Mouse (Mus musculus) kidney, postnatal 0 days (tissue): ENCODE data around the gene Nit2. TPM values are rescaled to one million over a fixed set of nuclear protein-coding genes. Genes with fewer than 3 reads are reported as not detected.

Experiments
- ATAC-seq: fragments of 200-750 bp; cut with Nextera tagmentation; replicated peaks from 2 replicates; pipeline ENCODE4 v1.8.0; 2017; ENCODE audit warnings: low read depth, moderate number of reproducible peaks, moderate TSS enrichment, moderate library complexity; ENCODE audit not compliant: low FRiP score
- DNase-seq: peaks from one replicate; pipeline ENCODE4 v3.0.0-alpha.2; 2016; ENCODE audit warnings: low spot score
- H3K27ac ChIP-seq: fragments of 300-500 bp; sonication (generic); 2 replicates; pipeline ENCODE4 v1.5.1; 2014; ENCODE audit warnings: mild to moderate bottlenecking
- H3K27me3 ChIP-seq: fragments of 300-500 bp; sonication (generic); 2 replicates; pipeline ENCODE4 v1.6.1; 2014; ENCODE audit warnings: low read length, mixed read lengths; ENCODE audit not compliant: insufficient read depth
- H3K36me3 ChIP-seq: fragments of 300-500 bp; sonication (generic); 2 replicates; pipeline ENCODE4 v1.6.1; 2014; ENCODE audit warnings: low read length, mixed read lengths; ENCODE audit not compliant: insufficient read depth
- H3K4me1 ChIP-seq: fragments of 300-500 bp; sonication (generic); replicated peaks from 2 replicates; pipeline ENCODE4 v1.6.1; 2014; ENCODE audit warnings: antibody characterized with exemption, low read length, mixed read lengths; ENCODE audit not compliant: insufficient read depth
- H3K4me2 ChIP-seq: fragments of 300-500 bp; sonication (generic); 2 replicates; pipeline ENCODE4 v1.6.1; 2014; ENCODE audit warnings: mild to moderate bottlenecking, low read length, moderate library complexity, mixed read lengths
- H3K4me3 ChIP-seq: fragments of 300-500 bp; sonication (generic); replicated peaks from 2 replicates; pipeline ENCODE4 v1.5.1; 2014; ENCODE audit warnings: low read depth, low read length
- H3K9ac ChIP-seq: fragments of 300-500 bp; sonication (generic); 2 replicates; pipeline ENCODE4 v1.6.1; 2014; ENCODE audit warnings: low read depth, low read length
- H3K9me3 ChIP-seq: fragments of 300-500 bp; sonication (generic); replicated peaks from 2 replicates; pipeline ENCODE4 v1.6.1; 2016; ENCODE audit warnings: low read length, inconsistent platforms, mixed read lengths
- CTCF ChIP-seq: IDR thresholded peaks from 2 replicates; pipeline ENCODE4 v1.5.1; 2016; ENCODE audit warnings: antibody characterized with exemption, low read depth, mild to moderate bottlenecking, moderate library complexity
- WGBS: fragments of 180-500 bp; shearing (Covaris S2); extraction: QIAGEN DNeasy Blood & Tissue Kit; methylation state at CpG from one replicate; pipeline ENCODE4 v1.1.7; 2014; 5-methylcytosine and 5-hydroxymethylcytosine counted together
- polyA plus RNA-seq: library from polyadenylated mRNA; unstranded; fragments of >200 nt; fragmentation: Nextera tagmentation; extraction: Ambion mirVana; gene quantifications from 2 replicates; pipeline ENCODE4 v1.2.1, GENCODE M21; 2015

Gene Nit2
- polyA plus RNA-seq, 1 experiment from 2014 or later = 126 TPM

DNA sequence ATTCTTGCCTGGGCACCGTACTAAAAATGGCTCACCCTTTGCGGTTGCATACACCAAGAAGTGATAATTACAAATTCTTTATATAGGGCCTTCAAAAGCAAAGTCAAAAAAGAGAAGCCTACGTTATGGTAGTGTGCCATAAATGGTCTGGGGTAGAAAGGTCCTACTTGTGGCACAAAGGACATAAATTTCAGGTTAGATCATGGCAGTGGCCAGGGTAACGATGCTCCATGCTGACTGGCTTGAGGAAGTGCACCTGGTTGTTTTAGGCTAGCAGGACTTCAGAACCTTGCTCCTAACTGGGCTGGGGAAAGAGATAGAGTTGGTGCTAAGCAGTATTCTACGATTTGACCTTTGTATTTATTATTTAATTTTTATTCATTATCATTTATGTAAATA is 372 bp upstream of the Nit2 start:
- Histone ChIP-seq H3K36me3 (peaks cover 8% of the 10 kb centered on the region), H3K4me3 (peak overlapping the region; percentile 76), H3K9me3 (no peaks in the 10 kb centered on the region), H3K27me3 (no peaks in the 10 kb centered on the region), H3K4me2 (peak overlapping the region; percentile 84), H3K4me1 (no peaks in the 10 kb centered on the region), H3K9ac (peak overlapping the region; percentile 79), H3K27ac (peak overlapping the region; percentile 94)
- 15% methylated on average over 5 of the region's 5 CpGs for WGBS
- ATAC-seq = peak; percentile 48
- no peak for TF ChIP-seq CTCF
- no peak for DNase-seq

DNA sequence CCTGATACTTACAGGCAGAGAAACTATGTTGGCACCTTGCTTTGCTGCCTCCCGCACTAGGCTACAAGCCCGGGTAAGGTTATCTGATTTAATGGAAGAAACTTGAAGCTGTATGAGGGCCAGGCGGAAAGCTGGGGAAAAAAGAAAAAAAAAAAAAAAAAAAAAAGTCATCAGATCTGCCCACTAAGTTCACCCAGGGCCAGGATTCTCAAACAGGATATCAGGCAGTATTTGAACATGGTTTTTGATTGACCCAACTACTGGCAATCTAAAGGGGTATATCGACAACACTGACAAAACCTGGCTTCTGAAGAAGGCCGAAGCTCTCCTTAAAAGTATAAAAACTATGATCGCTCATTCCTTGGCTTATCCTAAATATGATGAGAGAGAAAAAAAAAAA is 1.1 kb downstream of the Nit2 start:
- Histone ChIP-seq H3K27me3 (no peaks in the 10 kb centered on the region), H3K9ac (peak overlapping the region; percentile 79; the same call in 1 of the 2 replicates), H3K4me1 (no peaks in the 10 kb centered on the region), H3K9me3 (no peaks in the 10 kb centered on the region), H3K36me3 (peaks cover 10% of the 10 kb centered on the region; the same call in 1 of the 2 replicates), H3K4me2 (peak overlapping the region; percentile 84), H3K27ac (0 out of 2 replicates have a peak overlapping the region, but pooled peaks have one; percentile 94), H3K4me3 (peak overlapping the region; percentile 76)
- ATAC-seq (no peak), DNase-seq (no peak)
- TF ChIP-seq CTCF = no peak
- WGBS = 75% methylated on average over 6 of the region's 6 CpGs

DNA sequence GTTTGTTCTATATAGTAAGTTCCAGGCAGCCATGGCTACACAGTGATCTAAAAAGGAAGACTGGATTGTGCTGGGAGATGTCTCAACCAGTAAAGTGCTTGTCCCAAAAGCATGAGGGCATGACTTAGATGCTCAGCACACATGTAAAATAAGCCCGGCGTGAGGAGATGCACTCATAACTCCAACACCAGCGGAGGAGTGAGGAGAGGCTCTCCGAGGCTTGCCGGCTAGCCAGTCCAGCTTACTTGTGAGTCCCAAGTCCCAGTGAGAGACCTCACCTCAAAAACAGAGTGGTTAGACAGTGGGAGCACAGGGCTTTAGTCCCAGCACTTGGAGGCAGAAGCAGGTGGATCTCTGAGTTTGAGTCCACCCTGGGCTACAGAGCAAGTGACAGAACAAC is 2.0 kb downstream of the Nit2 start:
- no peaks in the 10 kb centered on the region for H3K27me3 ChIP-seq
- TF ChIP-seq CTCF = no peak
- H3K4me2 ChIP-seq = no peak overlapping the region
- WGBS = 93% methylated on average over 5 of the region's 5 CpGs
- H3K4me1 ChIP-seq = no peaks in the 10 kb centered on the region
- no peak for DNase-seq
- no peak overlapping the region for H3K4me3 ChIP-seq
- no peak overlapping the region for H3K9ac ChIP-seq
- ATAC-seq = no peak
- H3K27ac ChIP-seq = no peak overlapping the region; the same call in 1 of the 2 replicates
- no peaks in the 10 kb centered on the region for H3K9me3 ChIP-seq
- 0 out of 2 replicates have a peak, but pooled peaks cover 11% of the 10 kb centered on the region for H3K36me3 ChIP-seq

DNA sequence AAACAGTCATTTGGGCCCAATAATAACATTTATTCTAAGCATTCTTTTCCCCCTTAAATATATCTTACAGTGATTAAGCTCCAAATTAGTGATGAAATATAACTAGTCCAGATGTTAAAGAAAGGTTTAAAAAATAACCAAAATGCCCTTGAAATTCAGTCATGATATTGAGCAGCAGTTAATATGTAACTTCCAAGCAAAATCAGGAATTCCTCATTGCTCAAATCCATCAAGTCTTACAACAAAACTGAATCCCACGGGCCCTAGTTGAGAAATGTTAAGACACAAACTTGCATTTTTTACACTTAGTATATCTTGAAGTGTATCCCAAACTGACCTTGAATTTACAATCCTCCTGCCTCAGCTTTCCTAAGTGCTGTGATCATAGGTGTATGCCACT is 3.4 kb downstream of the Nit2 start:
- Histone ChIP-seq H3K27ac (no peak overlapping the region), H3K9me3 (no peaks in the 10 kb centered on the region), H3K4me3 (no peak overlapping the region), H3K4me1 (no peaks in the 10 kb centered on the region), H3K9ac (no peak overlapping the region), H3K36me3 (0 out of 2 replicates have a peak, but pooled peaks cover 16% of the 10 kb centered on the region), H3K4me2 (no peak overlapping the region), H3K27me3 (no peaks in the 10 kb centered on the region)
- WGBS = 73% methylated on average over 1 of the region's 1 CpGs
- no peak for DNase-seq
- ATAC-seq = no peak
- TF ChIP-seq CTCF = no peak

DNA sequence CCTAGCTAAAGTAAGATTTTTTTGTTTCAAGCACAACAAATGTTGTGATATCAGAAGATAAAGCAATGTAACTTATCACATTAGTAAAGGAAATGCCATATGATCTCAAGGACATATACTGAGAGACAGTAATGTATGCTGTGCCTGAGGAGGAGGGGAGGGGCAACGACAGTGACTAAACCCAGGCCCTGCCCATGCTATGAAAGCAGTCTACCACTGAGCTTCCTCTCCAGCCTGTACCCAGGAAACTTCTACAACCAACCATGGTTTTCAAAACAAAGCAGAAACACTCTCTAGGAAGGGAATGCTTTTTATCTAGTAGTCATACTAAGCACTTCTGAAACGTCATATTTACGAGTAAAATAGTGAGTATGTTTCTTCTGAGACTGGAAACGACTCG is 4.3 kb downstream of the Nit2 start:
- DNase-seq (no peak), ATAC-seq (no peak)
- no peak for TF ChIP-seq CTCF
- Histone ChIP-seq H3K4me3 (no peak overlapping the region), H3K4me1 (no peaks in the 10 kb centered on the region), H3K36me3 (peaks cover 16% of the 10 kb centered on the region; the same call in 1 of the 2 replicates), H3K27ac (no peak overlapping the region), H3K4me2 (no peak overlapping the region), H3K9ac (no peak overlapping the region), H3K27me3 (no peaks in the 10 kb centered on the region), H3K9me3 (no peaks in the 10 kb centered on the region)
- 86% methylated on average over 5 of the region's 5 CpGs for WGBS

DNA sequence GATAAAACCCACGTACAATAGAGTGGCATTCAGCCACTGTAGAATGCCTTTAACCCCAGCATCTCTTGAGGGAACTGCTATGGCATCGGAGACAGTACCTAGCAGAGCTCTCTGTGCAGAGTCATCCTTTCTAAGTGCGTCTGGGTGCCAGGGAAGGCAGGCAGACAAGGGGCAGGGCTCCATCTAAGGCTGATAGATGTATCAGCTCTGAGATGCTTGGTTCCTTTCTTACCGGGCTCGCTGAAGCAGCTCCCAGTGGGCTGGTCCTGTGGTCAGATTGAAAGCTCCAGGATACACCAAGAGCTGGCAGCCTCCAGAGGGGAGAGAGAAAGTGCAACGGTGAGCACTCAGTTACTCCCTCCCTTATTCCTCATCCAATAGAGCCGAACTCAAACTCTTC is 7.3 kb downstream of the Nit2 start:
- H3K9me3 ChIP-seq = no peaks in the 10 kb centered on the region
- TF ChIP-seq CTCF = no peak
- H3K27me3 ChIP-seq = no peaks in the 10 kb centered on the region
- DNase-seq = no peak
- no peak overlapping the region for H3K9ac ChIP-seq
- H3K4me1 ChIP-seq = no peaks in the 10 kb centered on the region
- H3K36me3 ChIP-seq = peaks cover 27% of the 10 kb centered on the region
- H3K4me2 ChIP-seq = no peak overlapping the region
- H3K27ac ChIP-seq = no peak overlapping the region
- H3K4me3 ChIP-seq = no peak overlapping the region
- WGBS = 62% methylated on average over 7 of the region's 7 CpGs
- no peak for ATAC-seq

DNA sequence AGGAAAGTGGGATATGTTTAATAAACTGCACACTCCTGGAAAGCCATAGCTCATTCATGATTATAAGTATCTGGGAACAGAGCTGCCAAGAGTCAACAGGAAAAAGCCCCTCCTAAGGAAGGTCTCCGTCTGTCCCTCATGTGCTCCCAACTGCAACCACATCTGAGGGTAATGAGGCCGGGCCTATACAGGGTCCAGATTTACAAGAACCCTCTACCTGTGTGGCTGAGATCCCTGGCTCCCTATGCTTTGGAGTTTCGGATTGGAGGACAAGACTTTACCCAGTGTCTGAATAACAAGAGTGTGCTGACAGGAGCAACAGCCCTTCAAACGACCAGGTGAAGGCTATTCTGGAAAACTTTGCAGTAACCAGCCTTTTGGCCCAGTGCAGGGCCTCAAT is 9.4 kb downstream of the Nit2 start:
- TF ChIP-seq CTCF = no peak
- H3K4me1 ChIP-seq = no peaks in the 10 kb centered on the region
- peaks cover 27% of the 10 kb centered on the region for H3K36me3 ChIP-seq
- H3K27me3 ChIP-seq = no peaks in the 10 kb centered on the region
- H3K4me3 ChIP-seq = no peak overlapping the region
- WGBS = 72% methylated on average over 4 of the region's 4 CpGs
- H3K9me3 ChIP-seq = no peaks in the 10 kb centered on the region
- no peak for ATAC-seq
- no peak overlapping the region for H3K27ac ChIP-seq
- DNase-seq = no peak
- H3K4me2 ChIP-seq = no peak overlapping the region
- H3K9ac ChIP-seq = no peak overlapping the region
